Mouse (Mus musculus): ENCODE measurements at regions not wholly inside any gene's neighbourhood (a gene's known extent, or its start where the extent isn't known, plus 50 kb on each side); places are given as distances from the start of the nearest gene placed in this dataset.

DNA sequence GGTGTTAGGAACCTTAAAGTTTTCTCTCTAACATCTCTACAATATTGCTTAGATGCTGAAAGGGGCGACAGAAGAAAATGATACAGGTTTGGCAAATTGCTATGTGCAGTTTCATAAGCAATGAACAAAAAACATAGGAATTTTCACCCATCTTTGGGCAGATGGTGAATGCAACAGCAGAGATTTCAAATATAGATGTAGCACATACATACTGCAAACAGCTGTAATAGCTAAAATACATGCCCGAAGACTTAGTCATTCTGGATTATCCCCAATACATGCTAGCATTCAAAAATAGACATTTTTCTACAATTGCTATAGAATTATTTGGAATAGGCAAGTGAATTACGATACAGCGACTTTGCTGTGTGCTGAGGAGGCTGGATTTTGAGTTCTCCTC lies 544.1 kb downstream of the D3Ertd751e start:
- no peak for DNase-seq (ENCODE audit: low spot score in 2 of 2)

DNA sequence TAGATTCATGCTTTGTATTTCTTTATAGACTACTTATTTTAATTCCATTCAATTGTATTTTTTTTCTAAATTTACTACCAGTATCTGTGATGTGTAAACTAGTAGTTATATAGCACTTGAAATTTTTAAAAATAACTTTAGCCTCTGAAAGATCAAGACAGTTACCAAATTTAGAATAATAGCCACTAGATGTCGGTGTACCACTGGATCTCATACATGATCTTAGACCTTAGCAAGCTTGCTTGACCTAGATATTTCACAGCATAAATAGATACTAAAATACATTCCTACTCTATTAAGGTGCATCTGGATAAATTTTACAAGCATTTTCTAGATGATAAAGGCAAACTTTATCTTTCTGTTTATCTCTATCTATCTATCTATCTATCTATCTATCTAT lies 570.0 kb downstream of the D3Ertd751e start:
- DNase-seq (ENCODE audit: low spot score in 2 of 2), result no peak

DNA sequence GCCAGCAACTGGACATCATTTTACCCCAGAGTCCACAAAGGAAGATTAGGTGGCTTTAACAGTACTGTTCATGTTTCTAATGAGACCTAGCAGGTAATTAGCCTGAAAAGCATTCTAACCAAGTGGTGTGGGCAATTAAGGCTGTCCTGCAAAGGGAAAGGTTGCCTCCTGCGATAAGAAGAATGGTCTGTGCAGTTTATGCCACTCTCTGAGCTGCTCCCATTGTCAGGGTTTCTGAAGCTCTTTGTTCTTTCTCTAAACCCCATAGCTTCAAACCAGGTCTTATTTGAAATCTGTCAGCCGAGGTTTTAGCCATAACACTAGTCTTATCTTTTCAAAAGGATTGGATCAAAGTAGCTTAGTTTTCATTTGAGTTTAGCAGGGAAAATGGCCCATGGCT lies 585.3 kb downstream of the D3Ertd751e start:
- DNase-seq (ENCODE audit: low spot score in 2 of 2), result no peak

DNA sequence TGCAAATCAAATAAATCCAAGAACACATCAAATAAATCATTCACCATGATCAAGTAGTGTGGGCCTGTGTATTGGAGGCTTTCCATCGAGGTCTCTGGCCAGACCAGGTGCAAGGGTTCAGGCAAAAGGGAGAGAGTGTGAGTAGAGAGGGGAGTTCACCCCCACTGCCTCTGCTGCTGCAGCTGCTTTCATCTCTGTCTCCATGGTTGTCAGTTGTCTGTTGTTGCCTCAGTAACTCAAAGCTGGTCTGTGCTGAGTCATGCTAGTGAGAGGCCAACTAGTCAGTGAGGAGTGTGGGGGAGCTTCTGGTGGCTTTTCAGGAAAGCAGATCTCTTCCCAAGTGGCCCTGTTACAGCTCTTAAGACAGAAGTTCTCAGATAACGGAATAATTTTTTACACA lies 600.4 kb downstream of the D3Ertd751e start:
- DNase-seq (ENCODE audit: low spot score in 2 of 2), result peak in 1 of 2 experiments; percentile 27

DNA sequence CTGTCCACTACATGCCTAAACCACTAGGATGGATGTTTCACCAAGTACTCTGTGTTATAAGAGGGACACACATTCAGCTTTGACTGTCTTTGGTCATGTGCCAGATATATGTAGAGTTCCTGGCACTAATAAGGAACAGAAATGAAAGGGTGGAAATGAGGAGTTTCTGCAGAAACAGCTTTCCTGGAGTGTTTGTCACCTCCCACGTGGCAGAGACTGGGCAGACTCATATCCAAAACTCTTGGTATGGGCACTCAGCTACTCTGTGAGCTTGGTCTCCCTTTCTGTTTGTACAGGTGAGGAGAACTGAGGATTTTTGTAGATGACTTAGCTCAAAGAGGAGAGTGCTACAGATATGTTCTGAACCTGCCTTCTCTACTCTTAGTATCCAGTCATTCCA lies 634.4 kb downstream of the D3Ertd751e start:
- DNase-seq (ENCODE audit: low spot score in 2 of 2), result peak in 1 of 2 experiments; percentile 33

DNA sequence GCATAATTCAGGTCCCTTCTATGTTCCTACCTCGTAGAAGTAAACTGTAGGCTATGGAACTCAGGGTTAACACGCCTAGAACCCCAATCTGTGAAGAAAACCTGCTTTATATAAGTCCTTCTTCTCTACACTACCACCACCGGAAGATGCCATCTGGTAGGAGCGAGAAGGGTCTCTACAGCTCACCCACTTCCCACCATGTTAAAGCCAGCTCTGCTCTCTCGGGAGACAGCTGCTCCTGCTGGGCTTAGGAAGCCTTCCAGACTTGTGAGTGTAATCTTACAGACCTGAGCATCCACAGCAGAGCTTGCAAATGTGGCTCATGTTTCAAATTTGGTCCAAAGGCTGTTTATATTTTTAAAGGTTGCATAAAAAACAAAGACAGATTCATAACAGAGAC lies 639.7 kb downstream of the D3Ertd751e start:
- peak in 1 of 2 experiments; percentile 59 for DNase-seq (ENCODE audit: low spot score in 2 of 2)

DNA sequence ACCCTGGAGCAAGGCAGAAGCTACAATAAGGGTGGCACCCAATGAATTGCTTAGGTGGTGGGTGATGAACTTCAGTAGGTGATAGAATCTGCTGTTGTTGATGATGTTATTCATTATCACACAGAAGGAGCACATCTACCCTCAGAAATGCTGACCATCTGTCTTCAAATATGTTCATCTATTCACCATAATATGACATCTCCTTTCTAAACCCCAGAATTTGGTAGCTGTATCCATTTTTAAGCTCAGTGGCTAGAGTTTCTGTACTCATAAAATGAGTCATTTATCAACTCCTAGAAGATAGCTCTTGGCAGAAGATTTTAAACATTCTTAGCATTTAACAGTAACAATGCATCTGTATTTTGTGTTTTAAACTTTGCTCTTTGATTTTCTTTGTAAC lies 660.3 kb downstream of the D3Ertd751e start:
- no peak for DNase-seq (ENCODE audit: low spot score in 2 of 2)

DNA sequence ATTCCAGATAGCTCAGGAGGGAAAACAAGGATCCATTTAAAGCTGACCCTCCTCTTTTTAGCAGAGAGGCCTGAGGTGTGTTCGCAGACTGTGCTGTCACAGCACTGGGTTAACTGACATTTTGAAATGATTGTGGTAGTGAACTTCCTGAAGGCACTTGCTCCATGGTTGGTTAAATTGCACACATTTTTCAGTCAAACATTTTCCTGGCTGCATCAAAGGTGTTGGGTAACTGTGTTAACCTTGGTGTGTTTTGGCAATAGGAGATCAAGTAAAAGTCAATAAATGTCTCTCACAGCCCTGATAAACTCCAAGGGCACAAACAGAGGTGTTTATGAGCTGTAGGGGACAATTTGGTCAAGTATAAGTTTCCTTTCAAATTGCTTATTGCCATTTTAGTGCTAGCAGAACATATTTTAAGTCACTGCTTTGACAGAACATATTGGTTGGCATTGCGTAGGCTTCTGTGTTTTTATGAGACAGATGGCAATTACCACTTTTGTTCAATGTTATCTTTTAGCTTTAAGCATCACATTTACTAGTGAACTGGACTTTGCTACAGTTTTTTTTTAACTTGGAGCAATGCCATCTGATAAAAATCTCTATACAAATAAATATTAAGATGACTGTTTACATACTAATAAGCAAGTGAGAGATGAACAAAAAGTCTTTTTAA lies 666.7 kb downstream of the D3Ertd751e start:
- DNase-seq (ENCODE audit: low spot score in 2 of 2), result peak in 1 of 2 experiments; percentile 40

DNA sequence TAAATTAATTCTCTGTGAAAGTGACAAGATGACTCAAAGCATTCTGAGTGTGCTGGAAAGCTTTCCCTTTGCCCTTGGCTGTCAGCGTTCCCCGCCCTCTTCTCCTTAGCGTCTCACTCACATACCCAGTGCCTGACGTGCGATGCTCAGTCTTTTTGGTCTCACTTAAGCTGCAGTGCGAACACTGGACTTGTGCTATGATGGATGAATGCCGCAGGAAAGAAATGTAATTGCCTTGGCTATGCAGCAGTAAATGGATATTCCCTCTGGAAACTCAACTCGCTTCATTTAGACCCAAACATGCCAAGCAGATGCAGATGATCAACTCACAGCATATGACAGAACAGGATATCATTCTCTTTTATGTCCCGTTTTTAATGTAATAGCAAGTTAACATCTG lies 685.0 kb downstream of the D3Ertd751e start:
- DNase-seq (ENCODE audit: low spot score in 2 of 2), result no peak

DNA sequence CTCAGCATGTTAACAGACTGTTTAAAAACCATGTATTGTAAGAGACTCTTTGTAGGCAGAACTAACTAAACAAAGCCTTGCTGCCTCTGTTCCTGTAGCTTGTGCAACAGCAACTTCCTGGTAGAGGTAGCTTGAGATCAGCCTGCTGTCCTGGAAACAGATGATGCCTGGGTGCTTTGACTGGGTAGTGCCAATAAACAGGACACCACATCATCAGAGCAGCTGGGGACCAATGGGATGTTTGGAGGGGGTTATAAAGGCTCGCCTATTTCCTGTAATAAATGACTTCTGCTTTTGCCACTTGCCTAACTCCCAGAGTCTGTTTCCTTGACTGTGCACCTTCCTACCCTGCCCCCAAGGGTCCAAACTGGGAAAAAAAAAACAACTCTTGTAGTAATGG lies 707.2 kb downstream of the D3Ertd751e start:
- DNase-seq (ENCODE audit: low spot score in 2 of 2), result no peak

DNA sequence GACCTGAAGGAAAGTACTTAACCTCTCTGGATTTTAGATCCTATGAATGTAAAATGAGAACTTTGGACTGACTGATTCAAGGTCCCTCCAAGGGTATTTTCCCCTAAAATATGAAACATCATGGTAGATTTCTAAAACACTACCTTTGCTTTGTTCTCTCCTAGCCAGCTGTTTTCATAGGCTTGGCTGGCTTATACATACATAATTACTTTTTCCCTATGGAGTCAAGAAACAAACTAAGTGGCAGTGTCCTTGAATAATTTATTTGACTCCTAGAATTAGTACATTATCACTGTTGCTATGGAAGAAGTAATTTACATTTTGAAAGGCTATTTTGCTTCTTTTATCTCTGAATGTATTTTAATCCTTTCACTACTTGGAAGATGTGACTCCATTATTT lies 721.9 kb downstream of the D3Ertd751e start:
- no peak for DNase-seq (ENCODE audit: low spot score in 2 of 2)

DNA sequence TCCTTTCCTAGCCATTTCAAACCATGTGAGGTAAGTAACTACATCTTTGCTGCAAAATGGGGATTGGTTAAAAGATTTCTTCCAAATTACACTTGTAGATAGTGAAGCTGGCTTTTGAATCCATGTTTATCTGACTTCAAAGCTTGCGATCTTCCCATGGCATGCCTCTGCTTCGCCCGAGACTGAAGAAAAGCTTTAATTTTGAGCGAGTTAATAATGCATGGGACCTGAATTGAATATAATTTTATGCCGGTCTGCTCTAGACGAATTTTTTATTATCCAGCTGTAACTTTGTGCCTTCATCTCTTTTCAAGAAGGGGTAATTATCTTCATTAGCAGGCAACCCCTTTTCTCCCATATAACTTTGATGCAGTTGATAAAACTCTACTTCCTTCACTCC lies 724.7 kb downstream of the D3Ertd751e start:
- no peak for DNase-seq (ENCODE audit: low spot score in 2 of 2)

DNA sequence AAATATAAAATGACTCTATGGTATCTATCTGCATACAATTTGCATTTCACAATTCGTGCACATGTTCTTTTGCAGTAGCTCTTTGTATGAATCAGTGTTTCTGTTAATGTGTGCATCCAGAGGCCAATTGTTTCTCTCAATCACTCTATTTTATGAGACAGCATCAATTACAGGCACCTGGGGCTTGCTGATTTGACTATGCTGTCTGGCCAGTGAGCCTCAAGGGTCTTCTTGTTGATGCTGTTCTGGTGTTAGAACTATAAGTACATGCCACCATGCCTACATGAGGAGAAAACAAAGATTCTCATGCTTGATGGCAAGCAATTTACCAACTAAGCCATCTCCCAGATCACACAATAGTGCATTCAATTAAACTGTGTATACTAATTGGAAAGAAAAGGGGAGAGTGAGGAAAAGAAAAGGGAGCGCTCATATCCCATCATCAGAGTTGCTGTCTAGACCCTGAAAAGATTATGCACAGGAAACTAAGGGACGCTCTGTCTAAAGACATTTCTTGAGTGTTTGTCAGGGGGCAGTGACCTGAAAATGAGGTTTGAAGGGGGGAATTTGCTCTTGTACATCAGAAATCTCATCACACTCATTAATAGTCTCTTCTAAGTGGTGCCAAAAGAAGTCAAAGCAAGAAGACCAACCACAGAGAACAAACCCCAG lies 772.6 kb downstream of the D3Ertd751e start:
- DNase-seq (ENCODE audit: low spot score in 2 of 2), result no peak

DNA sequence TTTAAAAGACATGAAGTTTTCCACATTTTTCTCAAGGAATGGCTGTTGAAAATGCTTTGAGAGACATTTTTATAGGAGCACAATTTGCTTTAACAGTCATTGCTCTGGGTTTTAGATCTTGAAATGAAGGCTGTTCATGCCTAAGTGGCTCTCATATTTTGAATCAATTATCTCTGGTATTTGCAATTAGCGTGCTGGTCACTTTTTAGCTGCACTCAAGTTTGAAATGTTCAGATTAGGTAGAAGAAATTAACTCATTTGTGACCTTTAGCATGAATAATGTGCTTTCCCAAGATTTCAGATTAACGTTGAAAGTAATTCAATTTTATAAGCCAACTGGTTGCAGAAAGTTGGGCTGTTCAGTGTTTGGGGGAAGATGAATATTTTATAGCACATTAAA lies 773.9 kb downstream of the D3Ertd751e start:
- DNase-seq (ENCODE audit: low spot score in 2 of 2), result no peak

DNA sequence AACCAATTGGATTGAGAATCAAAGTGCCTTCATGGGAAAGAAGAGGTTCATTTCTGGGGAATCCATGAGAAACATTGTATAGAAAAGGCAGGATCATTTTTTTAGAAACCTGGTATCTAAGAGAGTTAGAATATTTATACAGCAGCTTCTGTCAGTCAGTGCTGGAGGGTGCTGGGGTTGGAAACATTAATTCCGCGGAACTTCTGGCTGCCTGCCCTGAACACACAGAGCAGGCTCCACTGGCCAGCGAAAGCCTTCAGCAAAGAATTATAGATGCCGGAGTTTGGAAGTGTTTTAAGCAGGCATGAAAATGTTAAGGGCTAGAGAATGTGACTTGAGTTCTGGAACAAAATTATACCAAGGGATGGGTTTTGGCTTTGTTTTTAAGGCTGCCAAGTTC lies 789.0 kb downstream of the D3Ertd751e start:
- no peak for DNase-seq (ENCODE audit: low spot score in 2 of 2)

DNA sequence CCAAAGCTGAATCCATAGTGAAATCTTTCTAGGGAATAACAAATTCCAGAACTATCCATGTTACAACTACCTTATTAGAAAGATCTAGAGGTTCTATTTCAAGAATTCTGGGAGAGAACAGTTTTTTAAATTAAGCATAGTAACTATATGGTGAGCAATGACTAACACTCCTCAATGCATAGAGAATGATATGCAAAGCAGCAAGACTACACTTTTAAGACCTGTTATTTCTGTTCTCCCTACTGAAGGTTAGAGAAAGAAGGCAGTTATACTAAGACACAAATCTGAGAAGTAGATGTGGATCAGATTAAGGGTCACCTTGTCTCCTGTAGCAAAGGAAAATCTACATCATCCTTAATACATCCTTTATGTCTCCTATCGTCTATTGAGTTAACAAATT lies 824.3 kb downstream of the D3Ertd751e start:
- DNase-seq (ENCODE audit: low spot score in 2 of 2), result no peak

DNA sequence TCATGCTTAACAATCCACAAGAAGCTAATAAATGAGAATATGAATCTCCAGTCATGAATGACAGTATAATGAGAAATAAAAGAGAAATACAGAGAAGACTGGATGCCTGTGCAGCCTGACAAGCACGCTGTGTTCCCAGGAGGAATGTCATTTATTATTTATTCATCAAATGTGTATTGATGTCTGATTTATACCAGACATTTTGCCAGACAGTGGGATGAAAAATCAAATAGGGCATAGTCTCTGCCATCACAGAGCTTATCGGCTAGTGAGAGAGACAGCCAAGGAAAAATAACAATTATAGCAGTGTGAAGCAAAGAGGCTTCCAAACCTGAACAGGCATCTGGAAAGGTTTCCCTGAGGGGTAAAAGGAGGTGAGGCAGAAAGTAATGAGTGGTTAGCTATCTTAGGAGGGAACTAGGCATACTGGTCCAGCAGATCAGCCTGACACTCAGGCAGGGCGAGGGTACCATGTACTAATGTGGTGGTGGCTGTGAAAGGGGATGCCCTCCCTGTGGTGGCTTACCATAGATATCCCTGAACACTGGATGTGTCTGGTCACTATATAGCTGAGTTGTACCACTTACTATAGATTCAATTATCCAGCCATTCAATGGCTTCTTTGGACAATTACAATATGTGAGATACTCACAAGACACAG lies 828.1 kb downstream of the D3Ertd751e start:
- DNase-seq (ENCODE audit: low spot score in 2 of 2), result no peak

DNA sequence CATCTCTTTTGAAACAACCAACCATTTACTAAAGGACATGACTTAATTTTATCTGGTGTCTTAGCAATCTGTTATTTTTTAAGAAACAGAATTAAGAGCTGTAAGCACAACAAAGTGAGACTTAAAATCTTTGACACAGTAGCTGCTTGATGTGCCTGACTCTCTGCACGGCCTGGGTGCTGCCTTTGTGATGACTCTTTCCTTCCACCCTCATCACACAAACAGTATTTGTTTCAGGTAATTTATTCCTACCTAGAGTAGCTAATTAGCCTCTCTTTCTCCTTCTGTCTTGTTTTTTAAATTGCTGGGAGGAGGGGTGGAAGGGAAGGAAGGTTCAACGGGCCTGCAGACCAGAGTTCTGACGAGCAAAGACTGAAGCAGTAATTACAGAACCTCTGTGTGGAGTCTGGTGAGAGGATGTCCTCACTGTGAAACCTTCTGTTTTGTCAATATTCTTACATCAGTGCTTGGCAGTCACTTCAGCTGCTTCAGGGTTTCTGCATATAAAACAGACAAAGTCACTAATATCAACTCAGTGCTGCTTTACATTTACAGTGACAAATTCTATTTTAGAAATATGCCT lies 829.6 kb downstream of the D3Ertd751e start:
- DNase-seq (ENCODE audit: low spot score in 2 of 2), result no peak

DNA sequence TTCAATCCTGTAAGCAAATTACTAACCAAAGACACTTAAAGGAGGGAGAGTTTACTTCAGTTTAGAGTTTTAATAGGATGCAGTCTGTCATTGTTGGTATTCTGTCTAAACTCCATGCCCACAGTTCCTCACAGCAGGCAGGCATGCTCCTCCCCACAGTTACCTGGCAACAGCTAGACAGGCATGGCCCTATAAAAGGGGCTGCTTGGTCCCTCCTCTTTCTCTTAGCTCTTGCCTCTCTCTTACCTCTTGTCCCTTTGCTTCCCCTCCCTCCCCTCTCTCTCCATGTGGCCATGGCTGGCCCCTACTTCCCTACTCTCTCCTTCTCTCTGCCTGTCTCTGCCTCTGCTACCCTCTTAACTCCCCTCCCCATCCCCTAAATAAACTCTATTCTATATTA lies 830.7 kb downstream of the D3Ertd751e start:
- no peak for DNase-seq (ENCODE audit: low spot score in 2 of 2)

DNA sequence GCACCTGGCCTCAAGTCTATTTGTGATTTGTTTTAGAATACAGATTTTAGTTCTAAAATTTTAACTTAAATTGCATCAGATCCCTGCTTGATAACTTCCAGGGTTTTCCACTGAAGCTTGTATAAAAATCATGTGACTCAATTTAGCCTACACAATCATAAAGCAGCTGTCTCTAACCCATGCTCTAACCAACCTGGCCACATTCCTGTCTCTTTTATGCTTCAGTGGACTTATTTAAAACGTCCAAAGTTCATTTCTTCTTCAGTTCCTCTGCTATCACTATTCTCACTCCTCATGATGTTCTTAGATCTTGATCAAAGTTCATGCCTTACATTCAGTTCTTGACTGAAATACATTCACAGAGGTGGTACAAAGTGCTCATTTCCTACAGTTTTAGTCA lies 839.9 kb downstream of the D3Ertd751e start:
- DNase-seq (ENCODE audit: low spot score in 2 of 2), result no peak

DNA sequence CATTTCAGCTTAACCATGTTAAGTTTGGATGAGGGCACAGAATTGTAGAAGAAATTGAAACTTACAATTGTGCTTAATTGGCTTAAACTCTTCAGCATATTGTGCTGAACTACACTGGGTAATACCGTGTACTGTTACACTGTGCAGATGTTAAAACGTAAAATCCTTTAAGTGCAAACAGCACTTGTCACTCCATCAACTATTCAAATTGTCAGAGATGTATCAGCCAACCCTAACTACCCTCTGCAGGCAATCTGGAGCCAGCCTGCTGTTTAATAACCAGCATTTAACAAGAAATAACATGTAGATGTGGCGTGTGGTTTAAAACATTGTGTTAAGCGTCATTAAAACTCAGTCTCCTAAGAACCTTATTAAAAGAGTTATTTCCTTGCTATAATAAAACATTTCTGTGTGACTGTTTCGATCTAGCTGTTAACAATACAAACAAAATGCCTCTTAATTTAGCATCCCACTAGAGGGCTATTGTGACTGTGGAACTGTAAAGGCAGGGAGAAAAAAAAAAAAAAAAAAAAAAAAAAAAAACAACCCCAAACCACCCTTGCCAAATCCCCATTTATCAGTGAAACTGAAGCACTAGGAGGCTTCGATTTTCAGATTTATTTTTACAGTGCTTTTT lies 845.0 kb downstream of the D3Ertd751e start:
- DNase-seq (ENCODE audit: low spot score in 2 of 2), result no peak

DNA sequence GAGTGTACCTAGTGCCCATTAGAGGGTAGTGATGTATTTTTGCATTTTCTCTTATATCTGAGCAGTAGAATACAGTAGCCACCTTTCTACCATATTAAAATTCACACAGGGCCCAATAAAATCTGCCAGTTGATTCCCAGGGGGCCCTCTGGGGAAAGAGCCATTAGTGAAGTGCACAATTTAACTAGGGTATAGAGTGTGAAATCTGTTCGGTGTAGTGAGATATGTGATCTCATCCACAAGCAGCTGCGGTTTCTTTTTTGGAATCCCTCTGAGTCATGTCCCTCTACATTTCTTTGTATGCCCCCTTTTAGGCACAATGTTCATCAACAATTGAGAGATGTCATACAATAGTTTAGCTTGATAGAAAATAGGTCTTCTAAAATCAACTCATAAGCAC lies 847.1 kb downstream of the D3Ertd751e start:
- DNase-seq (ENCODE audit: low spot score in 2 of 2), result no peak

All from left cerebral cortex, adult 8-10 months (tissue).